Mouse (Mus musculus) mouse embryonic stem cell (cell line): ENCODE data around the gene Slc6a9.

ENCODE experiments used
- in situ Hi-C, 2 experiments: fragments of 300-500 bp; cut with MboI; formaldehyde crosslinking; loops; 1 replicate in 1 of 2; 3 replicates in 1 of 2; pipeline ENCODE4 v1.14.3; 2019 to 2020; ENCODE audit warnings: low sequenced_read_pairs in 2 of 2, low pct_unique_long_range_greater_than_20kb in 1 of 2, mixed read lengths in 1 of 2; ENCODE audit not compliant: unreplicated experiment in 1 of 2

The Slc6a9 gene

DNA sequence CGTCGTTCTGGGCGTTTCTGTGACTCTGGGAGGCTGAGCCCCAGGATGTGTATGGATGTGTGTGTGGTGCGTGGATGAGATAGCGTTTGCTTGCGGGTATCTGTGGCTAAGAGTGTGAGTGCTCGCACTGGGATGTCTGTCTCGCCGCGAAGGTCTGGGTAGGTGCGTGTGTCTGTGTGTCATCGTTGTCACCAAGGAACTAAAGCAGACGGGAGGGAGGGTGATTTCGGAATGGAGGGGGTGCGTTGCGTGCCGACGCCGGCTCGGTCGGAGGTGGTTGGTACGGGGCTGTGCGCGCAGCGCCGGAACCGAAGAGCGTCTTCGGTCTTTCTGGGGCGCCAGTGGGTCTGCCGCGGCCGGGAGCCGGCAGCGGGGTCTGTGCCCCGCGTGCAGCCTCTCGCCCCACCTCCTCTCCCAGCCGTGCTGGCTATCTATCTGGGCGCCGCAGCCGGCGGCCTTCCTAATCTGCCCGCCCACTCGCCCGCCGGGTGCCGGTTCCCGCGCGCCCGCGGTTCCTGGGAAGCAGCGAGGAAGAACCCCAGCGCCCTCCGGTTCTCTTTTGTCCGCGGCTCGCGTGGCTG is 1.3 kb downstream of the Slc6a9 start:
- in situ Hi-C loops: loop anchor here in 1 of 2 experiments (10.0 kb wide), 1 partner anchor 249 kb away; no protein-coding TSS in a partner anchor

DNA sequence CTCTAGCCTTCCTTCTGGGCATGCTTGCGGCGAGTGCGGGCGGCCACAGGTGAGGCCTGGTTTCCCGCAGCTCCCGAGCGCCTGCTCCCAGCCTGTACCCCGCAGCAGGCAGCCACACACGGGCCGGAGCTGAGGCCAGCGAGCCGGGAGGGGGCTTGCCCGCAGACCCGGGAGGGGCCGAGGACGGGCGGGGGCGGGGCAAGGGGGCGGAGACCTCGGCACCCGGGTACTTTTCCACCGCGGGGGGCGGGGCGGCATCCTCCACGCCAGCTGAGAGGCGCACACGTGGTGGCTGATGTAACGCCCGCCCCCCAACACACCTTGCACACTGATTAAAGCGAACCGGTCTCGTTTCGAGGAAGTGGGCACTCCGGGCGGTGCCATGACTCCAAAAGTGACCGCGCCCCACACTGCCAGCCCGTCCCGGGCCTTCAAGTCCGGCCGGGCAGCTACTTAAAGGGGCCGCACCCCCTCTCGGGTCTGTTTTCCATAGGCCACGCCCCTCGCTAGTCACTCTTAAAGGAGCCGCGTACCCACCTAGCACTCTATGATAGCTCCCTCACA is 2.0 kb downstream of the Slc6a9 start:
- in situ Hi-C loops: loop anchor here in 1 of 2 experiments (10.0 kb wide), 1 partner anchor 249 kb away; no protein-coding TSS in a partner anchor

DNA sequence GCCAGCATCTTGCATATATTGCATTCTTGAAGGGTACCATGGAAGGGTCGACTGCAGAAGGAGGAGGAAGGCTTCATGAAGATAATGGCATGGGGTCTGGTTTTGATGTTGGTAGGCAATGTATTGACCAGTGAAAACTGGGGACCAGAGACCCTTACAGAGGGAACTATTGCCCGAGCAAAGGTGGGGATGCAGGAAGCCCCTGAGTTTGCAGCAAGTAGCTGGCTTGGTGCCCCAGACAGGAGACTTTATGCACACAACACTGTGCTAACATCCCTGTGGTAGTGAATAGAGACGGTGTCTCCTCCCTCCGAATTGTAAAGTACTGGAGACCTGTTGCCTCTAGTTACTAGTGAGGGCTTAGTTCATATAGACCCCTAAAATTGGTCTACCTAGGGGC is 3.0 kb downstream of the Slc6a9 start:
- in situ Hi-C loops: loop anchor here in 1 of 2 experiments (10.0 kb wide), 1 partner anchor 248 kb away; no protein-coding TSS in a partner anchor

DNA sequence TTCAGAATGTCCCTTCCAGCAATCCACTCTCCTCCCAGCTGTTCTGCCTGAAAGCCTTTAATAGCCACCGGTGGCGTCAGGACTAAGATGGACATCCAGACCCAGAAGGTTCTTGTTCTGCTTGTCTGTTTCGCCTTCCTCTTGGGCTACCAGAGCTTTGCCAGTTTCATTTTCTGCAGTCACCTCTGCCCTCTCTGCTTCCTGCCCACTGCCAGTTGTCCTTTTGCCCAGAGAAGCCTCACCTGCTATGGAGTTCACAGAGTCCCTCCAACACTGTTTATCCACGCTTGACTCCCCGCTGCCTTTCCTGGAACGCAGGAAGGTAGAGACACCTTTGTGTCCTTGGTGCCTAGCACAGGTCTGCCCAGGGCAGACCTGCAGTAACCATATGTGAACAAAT is 5.1 kb downstream of the Slc6a9 start:
- in situ Hi-C loops: loop anchor here in 1 of 2 experiments (10.0 kb wide), 1 partner anchor 245 kb away; no protein-coding TSS in a partner anchor

DNA sequence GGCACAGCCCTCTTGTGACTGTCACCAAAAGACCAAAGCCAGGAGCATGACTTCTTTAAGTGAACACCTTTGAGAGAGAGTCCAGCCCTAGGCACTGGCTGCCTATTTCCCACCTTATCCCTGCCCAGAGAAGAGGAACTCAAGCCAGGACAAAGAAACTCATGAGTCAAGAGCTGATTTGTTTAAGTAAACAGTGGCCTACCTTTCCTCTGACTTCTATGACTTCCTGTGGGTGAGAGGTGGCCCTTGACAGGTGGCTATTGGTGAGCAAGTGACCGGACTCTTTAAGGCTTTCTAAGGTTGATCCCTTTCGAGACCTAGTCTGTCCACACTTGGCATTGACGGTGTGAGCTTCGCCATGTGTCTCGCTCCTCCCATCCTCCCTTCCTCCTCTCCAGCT is 6.5 kb downstream of the Slc6a9 start:
- in situ Hi-C loops: no loop called here

DNA sequence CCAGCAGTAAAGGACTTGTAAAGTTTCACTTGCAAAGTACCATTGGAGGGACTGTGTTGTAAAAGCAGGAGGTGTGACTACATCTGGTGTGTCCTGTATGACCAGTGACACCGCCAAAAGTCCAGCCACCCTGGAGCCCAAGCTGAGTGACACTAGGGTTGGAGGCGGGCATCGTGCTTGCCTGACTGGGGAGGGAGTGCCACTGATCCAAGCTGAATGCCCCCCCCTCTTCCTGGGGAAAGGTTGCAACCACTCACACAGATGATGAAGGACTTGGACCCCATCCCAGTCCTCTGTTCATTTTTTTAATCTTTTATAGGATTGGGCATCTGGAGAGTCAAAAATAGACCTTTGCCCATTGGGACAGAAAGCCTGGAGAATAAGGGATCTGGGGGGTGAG is 7.3 kb downstream of the Slc6a9 start:
- in situ Hi-C loops: no loop called here

DNA sequence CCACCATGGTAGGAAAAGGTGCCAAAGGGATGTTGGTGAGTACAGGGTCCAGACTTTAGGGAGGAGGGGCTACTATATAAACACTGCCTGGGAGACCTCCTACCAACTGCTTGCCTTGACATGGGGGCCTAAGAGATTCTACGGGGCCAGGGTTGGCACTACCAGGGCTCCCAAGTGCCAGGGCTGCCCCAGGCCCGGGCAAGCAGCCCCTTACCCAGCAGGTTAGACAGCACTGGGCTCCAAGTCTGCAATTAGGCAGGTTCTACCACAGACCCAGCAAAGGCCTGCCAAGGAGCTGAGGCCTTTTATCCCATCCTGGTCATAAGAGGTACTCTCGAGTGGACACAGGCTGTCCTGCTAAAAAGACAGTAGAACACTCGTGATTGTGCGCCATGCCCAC is 8.8 kb downstream of the Slc6a9 start:
- in situ Hi-C loops: no loop called here

DNA sequence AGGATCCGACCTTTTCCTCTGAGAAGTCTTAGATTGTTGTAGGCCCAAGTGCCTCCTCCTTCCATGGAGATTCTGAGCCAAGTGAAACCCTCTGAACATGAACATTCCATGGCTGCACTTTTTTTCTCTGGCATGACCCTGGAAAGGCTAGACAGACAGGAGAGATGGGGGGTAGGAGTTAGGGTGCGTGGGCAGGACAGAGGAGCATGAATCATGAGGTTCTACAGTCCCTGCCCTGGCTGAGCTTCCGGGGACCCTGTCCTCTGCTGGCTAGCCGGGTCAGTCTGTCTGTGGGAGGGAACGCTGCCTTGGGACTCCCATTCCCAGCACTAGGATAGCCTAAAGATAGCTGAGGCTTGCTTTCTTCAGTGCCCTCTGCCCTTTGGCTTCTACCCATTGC is 10.2 kb downstream of the Slc6a9 start:
- in situ Hi-C loops: no loop called here

DNA sequence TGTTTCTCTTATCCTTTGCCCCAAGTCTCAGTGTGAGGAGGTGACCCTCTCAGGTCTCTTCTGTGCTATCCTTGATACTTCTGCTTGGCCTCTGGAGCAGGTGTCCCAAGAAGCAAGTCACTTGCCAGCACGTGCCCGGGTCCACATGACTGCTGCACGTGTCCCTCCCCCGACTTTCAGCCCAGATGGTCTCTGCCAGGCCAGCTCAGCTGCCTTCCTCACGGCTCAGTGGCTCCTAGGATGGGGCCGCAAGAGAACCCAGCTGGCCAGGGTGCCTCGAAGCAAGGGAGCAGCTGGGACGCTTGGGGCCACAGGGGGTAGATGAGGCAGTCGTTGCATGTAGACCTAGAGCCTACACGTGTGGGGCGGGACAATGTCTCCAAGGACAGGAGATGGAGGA is 11.0 kb downstream of the Slc6a9 start:
- in situ Hi-C loops: no loop called here

DNA sequence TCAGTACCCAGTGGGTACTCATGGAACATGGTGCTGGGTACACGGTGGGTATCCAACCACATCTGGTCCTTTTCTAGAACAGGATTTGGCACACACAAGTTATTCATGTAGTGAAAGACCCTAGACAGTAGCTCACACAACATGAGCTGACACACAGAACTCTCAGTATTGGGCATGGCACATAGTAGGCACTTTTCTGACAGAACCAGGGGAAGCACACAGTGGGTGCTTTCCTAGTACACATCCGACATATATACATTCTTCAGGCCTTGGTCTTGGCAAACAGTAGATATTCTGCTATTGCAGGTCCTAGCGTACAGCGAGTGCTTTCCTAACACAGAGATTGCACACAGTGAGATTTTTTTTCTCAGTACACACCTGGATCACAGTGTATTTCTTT is 12.0 kb downstream of the Slc6a9 start:
- in situ Hi-C loops: no loop called here

DNA sequence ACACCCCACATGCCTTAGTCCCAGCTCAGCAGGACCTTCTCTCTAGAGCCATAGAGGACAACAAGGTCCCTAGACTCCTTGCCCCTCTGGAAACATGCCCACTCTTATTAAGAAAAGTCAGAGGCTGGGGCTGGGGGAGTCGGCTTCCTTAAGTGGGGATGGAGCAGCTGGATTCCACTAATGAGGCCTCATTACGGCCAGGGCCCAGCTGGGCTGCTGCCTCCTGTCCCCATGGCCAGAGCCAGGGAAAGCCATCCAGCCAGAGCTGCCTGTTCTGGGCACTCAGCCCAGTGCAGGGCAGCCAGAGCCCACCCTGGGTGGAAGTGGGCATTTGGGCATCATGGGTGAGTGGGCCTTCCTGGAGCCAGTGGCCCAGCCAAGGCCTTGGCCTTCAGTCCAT is 12.7 kb downstream of the Slc6a9 start:
- in situ Hi-C loops: no loop called here

DNA sequence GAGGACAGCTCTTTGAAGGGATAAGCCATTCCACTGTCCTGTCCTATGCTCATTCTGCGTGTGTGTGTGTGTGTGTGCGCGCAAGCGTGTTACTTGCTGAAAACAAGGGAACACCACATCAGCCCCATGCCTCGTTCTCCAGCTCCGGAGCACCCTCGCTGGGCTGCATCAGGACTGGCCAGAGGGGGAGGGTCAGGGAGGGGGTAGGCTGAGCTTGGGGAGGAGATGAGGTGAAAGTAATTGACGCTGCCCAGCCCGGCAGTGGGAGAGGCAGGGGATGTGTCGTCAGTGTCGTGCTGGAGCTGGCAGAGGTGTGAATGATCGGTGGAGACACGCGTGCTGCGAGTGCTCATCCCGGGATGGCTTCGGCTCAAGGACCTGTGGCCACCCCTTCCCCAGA is 14.8 kb downstream of the Slc6a9 start:
- in situ Hi-C loops: no loop called here

DNA sequence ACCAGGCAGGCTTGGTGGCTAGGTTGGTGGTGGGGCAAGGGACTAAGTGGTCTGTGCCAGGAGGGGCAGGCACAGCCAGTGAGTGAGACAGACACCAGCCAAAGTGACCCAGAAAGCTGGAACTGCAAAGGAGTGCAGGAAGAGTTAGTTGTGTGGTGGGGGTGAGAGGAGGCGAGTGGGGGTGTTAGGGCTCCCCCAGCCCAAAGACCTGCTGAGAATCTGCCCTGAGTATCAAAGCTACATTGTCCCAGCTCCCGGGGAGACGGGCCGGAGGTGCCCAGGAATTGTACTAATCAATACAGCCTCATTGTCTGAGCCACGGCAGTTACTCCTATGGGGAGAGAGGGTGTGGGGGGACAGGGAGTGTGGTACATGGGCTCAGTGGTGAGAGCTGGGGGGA is 15.2 kb downstream of the Slc6a9 start:
- in situ Hi-C loops: no loop called here

DNA sequence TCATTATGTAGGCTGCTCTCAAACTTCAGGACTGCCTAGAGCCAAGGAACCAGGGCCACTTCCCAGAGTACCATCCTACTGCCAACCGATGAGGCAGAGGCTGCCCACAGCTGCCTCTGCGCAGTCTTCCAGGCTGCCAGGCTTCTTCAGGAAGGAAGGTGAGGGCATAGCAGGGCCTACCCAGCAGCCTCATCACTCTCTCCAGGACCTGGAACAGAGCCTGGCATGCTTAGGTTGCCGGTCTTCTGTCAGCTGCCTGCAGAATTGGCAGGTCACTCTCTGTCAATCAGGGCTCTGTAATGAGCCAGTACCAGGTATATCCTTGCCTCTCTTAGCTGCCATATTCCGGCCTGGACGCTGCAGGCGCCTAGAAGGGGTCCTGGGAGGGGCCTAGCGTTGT is 15.9 kb downstream of the Slc6a9 start:
- in situ Hi-C loops: no loop called here

DNA sequence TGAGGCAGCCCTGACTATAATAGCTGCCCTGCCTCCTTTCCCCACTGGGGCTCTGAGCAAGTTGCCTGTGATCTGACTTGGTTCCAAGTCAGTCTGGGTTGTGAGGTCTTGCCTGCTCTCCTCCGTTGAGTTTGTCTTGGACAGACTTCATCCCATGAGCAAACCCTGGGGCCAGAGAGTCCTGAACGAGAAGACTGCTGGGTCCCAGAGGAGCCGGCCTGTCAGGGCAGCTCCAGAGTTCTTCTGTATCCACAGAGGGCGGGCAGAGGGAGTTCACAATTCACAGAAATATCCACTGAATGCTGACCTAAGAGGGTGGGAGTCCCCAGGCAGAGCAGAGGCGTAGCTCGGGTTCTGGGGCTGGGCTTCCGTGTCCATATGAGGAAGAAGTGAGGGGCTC is 16.6 kb downstream of the Slc6a9 start:
- in situ Hi-C loops: no loop called here

DNA sequence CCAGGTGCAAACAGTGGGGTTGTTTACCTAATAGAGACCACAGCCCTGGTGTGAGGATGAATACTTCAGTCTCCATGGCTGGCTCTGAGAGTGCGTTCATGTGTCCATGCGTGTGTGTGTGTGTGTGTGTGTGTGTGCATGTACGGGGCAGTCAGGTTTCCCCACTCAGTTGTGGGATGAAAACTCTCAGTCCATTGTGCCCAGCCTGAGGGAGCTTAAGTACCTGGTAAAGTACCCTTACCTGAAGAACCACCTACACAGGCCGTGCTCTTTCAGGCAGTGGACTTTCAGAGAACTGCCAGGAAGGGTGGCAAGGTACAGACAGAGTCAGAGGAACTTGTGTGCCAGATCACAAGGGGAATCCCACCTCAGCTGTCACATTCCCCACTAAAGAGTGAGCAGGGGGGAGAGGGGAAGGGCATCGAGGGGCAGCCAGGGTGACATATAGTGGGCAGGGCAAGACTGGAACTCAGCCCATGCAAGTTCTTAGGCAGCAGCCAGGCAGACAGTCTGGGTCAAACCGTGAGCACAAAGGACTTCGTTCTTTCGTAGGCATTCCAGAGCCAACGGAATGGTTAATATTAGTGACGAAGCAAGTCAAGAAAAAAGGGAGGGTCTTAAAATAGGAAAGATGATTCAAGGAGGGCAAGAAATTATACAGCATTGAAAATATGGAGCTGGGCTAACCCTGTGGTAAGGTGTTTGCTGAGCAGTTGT is 18.0 kb downstream of the Slc6a9 start:
- in situ Hi-C loops: no loop called here

DNA sequence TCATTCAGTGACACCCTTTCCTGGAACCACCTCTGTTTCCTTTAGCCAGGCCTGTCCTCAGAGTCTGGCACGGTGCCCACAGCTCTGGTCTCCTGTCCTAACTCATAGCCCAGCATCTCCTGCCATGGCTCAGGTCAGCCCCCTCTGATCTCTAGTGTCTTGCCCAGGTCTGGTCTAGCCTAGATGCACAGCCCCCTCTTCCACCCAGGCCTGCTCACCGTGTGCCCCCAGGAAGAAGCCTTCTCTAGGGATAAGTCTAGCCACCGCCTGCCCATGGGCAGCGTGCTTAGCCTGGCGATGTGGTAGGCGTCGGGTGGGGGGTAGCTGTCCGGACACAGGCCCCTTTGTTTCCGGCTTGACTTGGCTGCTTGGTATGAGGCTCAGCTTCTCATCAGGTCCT is 20.8 kb downstream of the Slc6a9 start:
- in situ Hi-C loops: no loop called here

DNA sequence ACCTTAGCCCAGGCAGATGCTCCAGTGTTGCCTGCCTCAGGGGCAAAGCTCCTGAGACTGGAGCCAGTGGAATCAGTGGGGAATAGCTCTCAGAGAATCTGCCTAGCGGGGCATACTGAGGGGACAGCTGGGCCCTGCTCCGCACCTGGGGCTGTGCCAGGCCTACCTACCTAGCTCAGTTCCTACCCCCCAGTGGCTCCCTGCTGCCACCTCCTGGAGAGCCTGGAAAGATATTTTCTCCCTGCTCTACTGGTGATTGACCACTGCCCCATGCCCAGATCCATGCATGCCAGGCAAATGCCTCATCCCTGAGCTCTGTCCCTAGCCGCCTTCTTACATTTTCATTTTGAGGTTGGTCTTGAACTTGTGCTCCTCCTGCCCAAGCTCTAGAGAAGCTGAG is 24.5 kb downstream of the Slc6a9 start:
- in situ Hi-C loops: no loop called here

DNA sequence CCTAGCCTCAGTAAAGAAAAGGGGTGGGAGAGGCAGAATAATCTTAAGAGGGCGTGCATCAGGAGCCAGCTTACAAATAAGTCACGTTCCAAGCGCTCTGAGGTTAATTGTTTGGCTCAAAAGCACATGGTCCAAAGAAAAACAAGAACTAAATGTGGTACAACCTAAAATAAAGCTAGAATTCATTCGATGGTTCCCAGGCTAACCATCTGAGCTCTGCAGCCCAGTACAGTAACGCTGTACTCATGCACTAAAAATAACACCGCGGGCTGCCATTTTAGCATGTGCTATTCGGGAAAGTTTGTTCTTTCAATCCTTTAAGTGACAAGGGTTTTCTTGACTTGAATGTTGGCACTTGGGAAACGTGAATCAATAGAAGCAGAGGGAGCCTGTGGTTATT is 26.3 kb downstream of the Slc6a9 start:
- in situ Hi-C loops: no loop called here

DNA sequence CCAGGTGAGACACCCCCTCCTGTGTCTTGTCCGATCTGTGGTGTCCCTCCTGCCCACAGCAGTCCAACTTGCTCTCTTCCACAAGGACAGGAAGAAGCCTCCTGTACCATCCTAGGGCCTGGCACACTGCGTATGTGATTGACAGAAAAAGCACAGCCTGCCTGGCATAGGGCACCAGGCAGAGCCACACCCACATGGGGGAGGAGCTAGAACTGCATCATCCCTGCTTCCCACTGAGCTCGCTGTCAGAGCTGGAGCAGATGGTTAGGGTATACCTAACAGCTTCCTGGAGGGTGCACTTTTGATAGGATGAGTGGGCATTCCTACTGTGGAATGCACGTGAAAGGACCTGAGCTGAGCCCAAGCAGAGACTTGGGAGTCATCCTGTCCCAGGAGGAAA is 28.5 kb downstream of the Slc6a9 start:
- in situ Hi-C loops: no loop called here
